Mouse (Mus musculus): ENCODE data around the gene Stk16.

GRCm38 (mm10) chr1:75201236-75201635, 9.4 kb upstream of the Stk16 start:
- no peak for TF ChIP-seq CTCF (IDR thresholded peaks at IDR 0.05; ENCODE audit: insufficient read depth, low read depth, low read length)
- TF ChIP-seq POLR2A (IDR thresholded peaks at IDR 0.05; ENCODE audit: insufficient read depth, low read depth, low read length): no peak
